Mouse (Mus musculus) heart, adult 18-20 months (tissue): ENCODE data around the gene Myl6b. TPM values are rescaled to one million over a fixed set of nuclear protein-coding genes. Genes with fewer than 3 reads are reported as not detected.
A peak's percentile ranks its signal among the peaks of the same experiment; 100 is the strongest.
"Not testable (repeated sequence)": the region's sequence is repeated elsewhere in the genome, so short reads cannot be mapped to it uniquely, and the experiment has no call there.

ENCODE experiments used
- DNase-seq, 2 experiments: peaks; one replicate each; pipeline ENCODE4 v3.0.0; 2021 to 2022; ENCODE audit warnings: mixed read lengths in 1 of 2
- total RNA-seq, 2 experiments: library from RNA; stranded (reverse); gene quantifications; 2 replicates each; pipeline ENCODE4 v1.2.3; 2021

Gene Myl6b
- total RNA-seq, 2 experiments from 2014 or later = 3.2 to 3.3 TPM

GRCm38 (mm10) chr10:128493695-128494666, 4.5 kb downstream of the Myl6b start, which contains the start of gene Myl6:
TSS of gene Myl6 (minus strand) at chr10:128494145.
- DNase-seq = peak; percentile 99

- no peak for DNase-seq
Observed at GRCm38 (mm10) chr10:128493319-128493694, 5.2 kb downstream of the Myl6b start.

DNA sequence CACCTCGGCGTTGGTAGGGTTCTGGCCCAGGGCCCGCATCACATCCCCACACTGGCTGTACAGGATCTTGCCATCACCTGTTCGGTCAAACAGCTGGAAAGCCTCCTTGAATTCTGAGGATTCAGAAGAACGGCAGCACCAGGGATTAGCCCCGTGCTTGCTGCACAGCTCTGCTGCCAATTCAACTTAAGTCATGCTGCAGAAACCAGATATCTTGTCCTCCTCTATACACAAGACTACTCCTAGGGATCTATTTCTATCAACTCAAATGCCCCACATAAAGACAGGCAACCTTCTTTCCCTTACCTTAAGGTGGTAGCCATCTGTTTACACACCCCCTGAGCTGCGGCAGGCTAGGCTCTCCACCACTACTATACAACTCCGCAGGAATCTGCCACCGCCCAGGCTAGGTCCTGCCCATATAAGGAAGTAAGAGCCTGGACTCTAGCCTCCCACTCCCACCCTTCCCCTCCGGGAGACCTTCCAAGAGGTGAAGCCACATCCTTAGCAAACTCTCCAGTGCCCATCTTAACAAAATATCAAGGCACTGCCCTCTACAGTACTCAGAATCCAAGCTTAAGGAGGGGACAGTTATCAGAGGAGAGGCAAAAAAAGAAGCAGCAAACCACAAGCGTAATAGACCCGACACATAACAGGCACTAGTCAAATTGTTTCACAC, 5.7 kb downstream of the Myl6b start:
- peak; percentile 84 to 88 for DNase-seq

GRCm38 (mm10) chr10:128492051-128492450, 6.4 kb downstream of the Myl6b start:
- DNase-seq = not testable (repeated sequence)

DNA sequence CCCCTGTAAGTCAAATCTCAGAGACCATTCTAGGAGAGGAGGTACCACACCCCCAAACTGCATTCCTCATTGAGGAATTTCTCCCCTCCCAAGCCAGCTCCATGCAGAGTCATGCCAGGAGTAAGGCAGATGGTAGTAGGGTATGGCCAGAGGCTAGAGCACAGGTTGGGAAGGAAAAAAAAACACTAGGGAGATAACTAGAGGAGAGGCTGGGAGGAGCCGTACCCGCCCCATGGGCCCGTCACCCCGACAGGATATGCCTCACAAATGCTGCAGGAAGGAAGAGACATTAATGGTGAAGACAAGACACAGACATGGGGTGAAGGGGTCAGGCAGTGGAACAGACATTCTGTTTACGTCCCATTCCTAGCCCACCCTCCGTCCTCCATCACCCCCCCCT, 7.0 kb downstream of the Myl6b start:
- DNase-seq = peak; percentile 51

GRCm38 (mm10) chr10:128490912-128491311, 7.6 kb downstream of the Myl6b start:
- no peak for DNase-seq

GRCm38 (mm10) chr10:128490232-128490631, 8.3 kb downstream of the Myl6b start:
- DNase-seq = peak; percentile 57 to 64

DNA sequence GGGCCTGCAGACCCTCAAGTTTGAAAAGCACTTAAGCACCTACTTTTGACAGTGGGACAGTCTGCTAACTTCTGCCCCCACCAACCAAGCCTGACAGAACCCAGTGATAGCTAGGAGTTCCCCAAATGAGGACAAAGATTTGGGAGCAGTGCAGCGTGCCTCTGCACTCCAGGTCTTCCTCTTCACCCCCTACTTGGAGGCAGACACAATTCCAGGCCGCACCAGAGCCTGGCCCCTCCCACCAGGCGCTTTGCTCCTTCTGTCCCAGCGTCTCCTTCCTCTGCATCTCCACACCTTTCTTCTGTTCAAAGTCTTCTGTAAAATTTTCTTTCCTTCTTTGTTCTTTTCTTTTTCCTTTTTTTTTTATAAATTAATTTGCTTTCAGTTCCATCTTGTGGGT, 8.7 kb downstream of the Myl6b start:
- DNase-seq = no peak

GRCm38 (mm10) chr10:128489380-128489779, 9.1 kb downstream of the Myl6b start:
- DNase-seq = no peak

- no peak for DNase-seq
Observed at GRCm38 (mm10) chr10:128488776-128489175, 9.7 kb downstream of the Myl6b start.

- DNase-seq = no peak
Observed at GRCm38 (mm10) chr10:128487861-128488712, 10.4 kb downstream of the Myl6b start.

GRCm38 (mm10) chr10:128486370-128486769, 12.1 kb downstream of the Myl6b start:
- no peak for DNase-seq

GRCm38 (mm10) chr10:128474366-128474765, 24.1 kb downstream of the Myl6b start:
- DNase-seq = no peak

DNA sequence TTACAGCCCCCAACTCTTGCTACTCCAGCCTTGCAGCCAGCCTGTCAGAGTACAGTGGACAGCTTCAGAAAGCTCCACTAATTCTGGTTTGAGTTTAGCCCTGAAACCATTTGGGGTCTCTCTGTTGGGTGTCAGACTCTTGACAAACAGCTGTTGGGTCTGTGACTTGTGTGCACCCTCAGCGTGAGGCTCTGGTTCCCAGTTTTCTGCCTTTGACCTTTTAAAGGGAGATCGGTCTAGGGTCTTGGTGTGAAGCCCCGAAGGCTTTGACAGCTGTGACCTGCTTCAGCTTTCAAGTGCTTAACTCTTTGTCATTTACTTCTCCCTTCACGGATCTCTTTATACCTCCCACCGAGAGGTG, 38.2 kb downstream of the Myl6b start:
- no peak for DNase-seq

- DNase-seq = peak; percentile 29 to 59
Observed at GRCm38 (mm10) chr10:128459409-128460269, 38.8 kb downstream of the Myl6b start.

- DNase-seq = peak; percentile 84 to 91
Observed at GRCm38 (mm10) chr10:128458719-128459408, 39.6 kb downstream of the Myl6b start, which contains the start of gene Smarcc2. TSS of gene Smarcc2 (plus strand) at chr10:128459248.

GRCm38 (mm10) chr10:128458348-128458718, 40.2 kb downstream of the Myl6b start:
- DNase-seq = peak; percentile 88 to 97

DNA sequence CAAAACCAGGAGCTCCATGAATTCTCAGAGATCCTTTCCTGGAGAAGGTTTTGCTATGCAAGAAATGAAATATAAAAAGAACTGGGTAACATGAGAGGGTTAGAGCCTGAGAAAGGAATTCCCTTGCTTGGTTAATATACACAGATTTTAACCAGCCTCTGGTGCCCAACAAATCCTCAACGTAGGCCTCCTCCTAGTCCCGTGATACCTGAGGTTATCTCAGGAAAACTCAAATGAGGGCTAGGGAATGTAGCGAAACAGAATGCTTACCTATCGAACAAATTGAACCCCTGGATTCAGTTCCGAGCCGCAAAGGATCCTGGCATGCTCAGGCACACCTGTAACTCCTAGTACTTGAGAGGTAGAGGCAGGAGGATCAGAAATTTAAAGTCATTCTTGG, 40.8 kb downstream of the Myl6b start:
- DNase-seq = no peak

DNA sequence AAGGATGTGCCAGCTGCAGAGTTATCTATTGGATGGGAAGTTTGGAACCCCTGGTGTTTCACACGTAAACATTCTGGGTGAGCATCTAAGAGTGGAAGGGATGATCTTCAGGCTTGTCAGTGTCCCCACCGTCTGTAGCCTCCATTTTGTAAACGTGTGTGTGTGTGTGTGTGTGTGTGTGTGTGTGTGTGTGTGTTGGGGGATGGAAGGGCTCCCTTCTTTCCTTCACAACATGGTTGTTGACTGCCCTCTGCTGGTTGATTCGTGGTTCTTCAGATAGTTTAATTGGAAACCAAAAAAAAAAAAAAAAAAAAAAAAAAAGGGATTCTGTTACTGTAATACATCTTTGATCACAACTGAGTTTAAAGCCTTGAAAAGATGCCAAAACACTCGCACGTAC, 43.2 kb downstream of the Myl6b start:
- DNase-seq = peak; percentile 76 to 87

DNA sequence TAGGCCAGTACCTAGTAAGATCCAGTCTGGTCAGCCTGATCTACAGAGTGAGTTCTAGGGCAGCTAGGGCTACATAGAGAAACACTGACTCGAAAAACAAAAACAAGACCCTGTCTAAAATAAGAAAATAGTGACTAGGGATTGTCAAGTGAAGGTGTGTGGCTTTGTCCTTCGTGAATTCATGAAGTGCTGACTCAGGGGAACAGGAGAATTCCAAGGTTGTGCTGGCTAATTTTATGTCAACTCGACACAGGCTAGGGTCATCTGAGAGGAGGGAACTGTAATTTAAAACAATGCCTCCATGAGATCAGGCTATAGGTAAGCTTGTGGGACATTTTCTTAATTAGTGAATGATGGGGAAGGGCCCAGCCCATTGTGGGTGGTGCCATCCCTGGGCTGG, 44.0 kb downstream of the Myl6b start:
- no peak for DNase-seq

DNA sequence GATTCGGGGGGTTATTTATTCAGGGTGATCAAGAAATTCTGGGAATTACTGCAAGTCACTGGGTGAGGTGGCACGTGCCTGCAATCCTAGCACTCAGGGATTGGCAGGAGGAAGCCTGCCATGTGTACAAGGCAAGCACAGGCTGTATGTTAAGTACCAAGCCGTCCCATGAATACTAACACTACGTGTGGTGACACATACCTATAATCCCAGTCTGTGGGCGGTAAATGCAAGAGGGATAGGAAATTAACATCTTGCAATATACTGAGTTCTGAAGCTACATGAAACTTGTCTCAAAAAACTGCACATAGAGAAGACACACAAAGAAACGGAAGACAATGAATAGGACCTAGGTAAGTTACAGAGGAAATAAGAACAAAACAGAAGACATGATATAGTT, 47.5 kb downstream of the Myl6b start:
- DNase-seq = no peak
